Mouse (Mus musculus): Measurements from ENCODE around the gene Atf1. TPM values are rescaled to one million over a fixed set of nuclear protein-coding genes. Genes with fewer than 3 reads are reported as not detected.

Gene Atf1
- polyA plus RNA-seq, 1 experiment from 2014 or later, result 44.1 TPM

DNA sequence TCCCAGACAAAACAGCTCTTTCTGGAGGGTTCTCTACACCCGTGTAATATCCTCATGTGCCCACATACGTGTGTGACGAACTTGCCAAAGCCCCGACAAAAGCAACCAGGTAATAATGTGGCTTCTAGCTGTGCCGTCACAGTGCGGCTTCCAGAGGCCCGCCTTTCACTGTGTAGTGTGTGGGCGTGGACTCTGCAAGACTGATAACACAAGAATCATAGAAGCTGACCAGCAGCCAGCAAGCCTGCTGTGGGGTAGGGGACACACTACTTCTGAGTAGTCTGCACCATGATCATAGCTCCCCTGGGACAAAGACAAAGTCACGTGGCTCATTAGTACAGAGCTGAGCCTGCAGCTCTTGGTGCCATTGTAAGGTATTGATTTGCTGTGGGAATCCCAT, 41.4 kb upstream of the Atf1 start:
- no peaks in the 10 kb centered on the region for H3K4me1 ChIP-seq (ENCODE audit: control insufficient read depth, insufficient read depth, low read length)
- H3K27me3 ChIP-seq (ENCODE audit: control insufficient read depth, insufficient read depth, low read length), result no peaks in the 10 kb centered on the region
- ATAC-seq (replicated peaks; ENCODE audit: extremely low read depth, insufficient read depth, low FRiP score), result peak; percentile 66
- no peak overlapping the region for H3K27ac ChIP-seq (ENCODE audit: low read length)
- H3K9ac ChIP-seq (ENCODE audit: low read length), result no peak overlapping the region
- H3K4me3 ChIP-seq (ENCODE audit: low read length), result no peak overlapping the region
- no peaks in the 10 kb centered on the region for H3K9me3 ChIP-seq (replicated peaks; ENCODE audit: control insufficient read depth, low read length)
- 61% methylated on average over 9 of the region's 9 CpGs for WGBS
- H3K4me2 ChIP-seq (ENCODE audit: low read depth, low read length), result no peak overlapping the region
- peaks cover 45% of the 10 kb centered on the region for H3K36me3 ChIP-seq (ENCODE audit: control insufficient read depth, insufficient read depth)

DNA sequence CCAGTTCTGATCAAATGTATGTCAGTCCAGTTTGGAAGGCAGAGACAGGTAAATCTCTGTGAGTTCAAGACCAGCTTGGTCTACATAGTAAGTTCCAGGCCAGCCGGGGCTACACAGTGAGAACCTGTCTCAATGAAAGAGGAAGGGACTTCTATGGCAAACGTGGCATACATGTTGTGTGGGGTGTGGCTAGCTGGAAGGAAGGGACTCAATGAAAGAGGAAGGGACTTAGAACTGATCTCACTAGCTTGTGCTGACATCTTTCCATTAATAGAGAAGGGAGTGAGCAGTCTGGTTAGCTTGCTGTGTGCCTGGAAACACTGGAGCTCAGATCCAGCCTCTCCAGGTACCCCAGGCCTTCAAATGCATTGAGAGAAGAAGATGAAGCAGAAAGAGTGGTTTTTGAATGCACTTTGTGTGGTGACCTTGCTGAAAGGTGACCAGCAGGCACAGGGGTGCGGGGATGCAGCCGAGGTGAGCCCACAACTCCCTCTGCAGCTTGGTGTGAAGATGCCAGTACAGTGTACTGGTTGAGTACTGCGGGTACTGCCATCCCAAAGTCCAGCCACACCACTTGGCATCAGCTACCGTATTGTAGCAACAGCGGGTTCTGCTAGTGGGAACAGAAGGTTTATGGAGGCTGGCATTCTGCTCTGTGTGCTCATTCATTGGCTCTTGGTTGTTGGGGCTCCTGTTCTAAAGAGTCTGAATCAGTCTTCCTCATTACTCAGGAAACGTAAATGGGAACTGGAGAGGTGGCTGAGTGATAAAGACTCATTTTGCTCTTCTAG, 40.5 kb upstream of the Atf1 start:
- 90% methylated on average over 8 of the region's 8 CpGs for WGBS
- no peaks in the 10 kb centered on the region for H3K27me3 ChIP-seq (ENCODE audit: control insufficient read depth, insufficient read depth, low read length)
- no peak overlapping the region for H3K27ac ChIP-seq (ENCODE audit: low read length)
- no peak for ATAC-seq (replicated peaks; ENCODE audit: extremely low read depth, insufficient read depth, low FRiP score)
- H3K9me3 ChIP-seq (replicated peaks; ENCODE audit: control insufficient read depth, low read length), result no peaks in the 10 kb centered on the region
- no peaks in the 10 kb centered on the region for H3K4me1 ChIP-seq (ENCODE audit: control insufficient read depth, insufficient read depth, low read length)
- no peak overlapping the region for H3K4me3 ChIP-seq (ENCODE audit: low read length)
- H3K9ac ChIP-seq (ENCODE audit: low read length), result no peak overlapping the region
- H3K36me3 ChIP-seq (ENCODE audit: control insufficient read depth, insufficient read depth), result peaks cover 48% of the 10 kb centered on the region
- no peak overlapping the region for H3K4me2 ChIP-seq (ENCODE audit: low read depth, low read length)

DNA sequence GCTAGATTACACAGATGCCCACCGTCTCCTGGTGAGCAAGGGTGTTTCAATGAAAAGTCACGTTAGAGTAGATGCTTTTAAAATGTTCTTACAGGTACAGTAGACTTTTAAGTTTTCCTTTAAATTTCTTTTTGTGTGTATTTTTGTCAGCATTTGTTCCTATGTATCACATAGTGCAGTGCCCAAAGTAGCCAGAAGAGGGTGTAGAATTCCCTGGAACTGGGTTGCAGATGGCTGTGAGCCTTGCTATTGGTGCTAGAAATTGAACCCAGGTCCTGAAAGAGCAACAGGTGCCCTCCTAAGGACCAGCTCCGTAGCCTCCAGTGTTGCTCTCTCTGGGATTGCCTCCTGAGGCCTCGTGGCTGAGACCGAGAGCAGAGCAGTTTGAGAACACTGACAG, 39.1 kb upstream of the Atf1 start:
- no peak for ATAC-seq (replicated peaks; ENCODE audit: extremely low read depth, insufficient read depth, low FRiP score)

DNA sequence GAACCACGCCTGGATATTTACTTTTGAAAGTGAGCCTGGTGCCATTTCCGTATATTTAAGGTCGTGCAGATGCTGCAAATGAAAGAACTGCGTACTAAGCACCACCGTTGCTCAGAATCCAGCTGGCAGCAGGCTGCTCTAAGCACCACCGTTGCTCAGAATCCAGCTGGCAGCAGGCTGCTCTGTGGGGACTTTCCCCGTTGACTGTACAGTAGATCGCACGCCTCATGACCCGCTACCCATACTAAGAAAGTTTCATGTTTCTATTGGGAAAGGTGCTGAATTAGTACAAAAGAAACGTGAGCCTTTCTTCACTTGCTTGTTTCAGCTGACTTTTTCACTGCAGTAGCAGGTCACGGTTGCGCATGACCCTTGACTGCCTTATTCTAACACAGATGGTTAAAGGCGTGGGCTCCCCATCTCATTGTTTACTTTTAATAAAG, 38.6 kb upstream of the Atf1 start:
- 89% methylated on average over 14 of the region's 14 CpGs for WGBS
- no peak overlapping the region for H3K27ac ChIP-seq (ENCODE audit: low read length)
- no peak overlapping the region for H3K4me2 ChIP-seq (ENCODE audit: low read depth, low read length)
- H3K9me3 ChIP-seq (replicated peaks; ENCODE audit: control insufficient read depth, low read length), result no peaks in the 10 kb centered on the region
- no peak overlapping the region for H3K4me3 ChIP-seq (ENCODE audit: low read length)
- peaks cover 49% of the 10 kb centered on the region for H3K36me3 ChIP-seq (ENCODE audit: control insufficient read depth, insufficient read depth)
- H3K4me1 ChIP-seq (ENCODE audit: control insufficient read depth, insufficient read depth, low read length), result no peaks in the 10 kb centered on the region
- no peak overlapping the region for H3K9ac ChIP-seq (ENCODE audit: low read length)
- no peaks in the 10 kb centered on the region for H3K27me3 ChIP-seq (ENCODE audit: control insufficient read depth, insufficient read depth, low read length)
- no peak for ATAC-seq (replicated peaks; ENCODE audit: extremely low read depth, insufficient read depth, low FRiP score)

More for the DNA sequence above, 39.1 kb upstream of the Atf1 start:
- Histone ChIP-seq H3K9me3 (replicated peaks; ENCODE audit: control insufficient read depth, low read length) (no peaks in the 10 kb centered on the region), H3K4me2 (ENCODE audit: low read depth, low read length) (no peak overlapping the region), H3K4me3 (ENCODE audit: low read length) (no peak overlapping the region), H3K27ac (ENCODE audit: low read length) (no peak overlapping the region), H3K36me3 (ENCODE audit: control insufficient read depth, insufficient read depth) (peaks cover 50% of the 10 kb centered on the region), H3K4me1 (ENCODE audit: control insufficient read depth, insufficient read depth, low read length) (no peaks in the 10 kb centered on the region), H3K27me3 (ENCODE audit: control insufficient read depth, insufficient read depth, low read length) (no peaks in the 10 kb centered on the region), H3K9ac (ENCODE audit: low read length) (no peak overlapping the region)
- 92% methylated on average over 5 of the region's 5 CpGs for WGBS

DNA sequence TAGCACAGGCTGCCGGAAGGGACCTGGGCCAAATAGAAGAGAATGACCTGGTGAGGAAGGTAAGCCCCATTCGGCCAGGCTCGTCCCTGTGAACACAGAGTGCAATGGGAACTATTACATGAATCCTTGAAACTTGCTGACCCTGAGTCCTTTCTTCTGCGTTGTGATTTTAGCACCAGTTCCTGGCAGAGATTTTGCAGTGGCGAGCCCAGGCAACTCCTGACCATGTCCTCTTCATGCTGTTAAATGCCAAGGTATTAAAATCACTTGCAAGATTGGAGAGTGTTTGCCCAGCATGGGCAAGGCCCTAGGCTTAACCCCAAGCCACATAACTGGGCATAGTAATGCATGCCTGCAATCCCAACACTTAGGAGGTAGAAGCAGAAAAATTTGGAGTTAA, 37.5 kb upstream of the Atf1 start:
- H3K27me3 ChIP-seq (ENCODE audit: control insufficient read depth, insufficient read depth, low read length), result no peaks in the 10 kb centered on the region
- H3K9ac ChIP-seq (ENCODE audit: low read length), result no peak overlapping the region
- H3K4me2 ChIP-seq (ENCODE audit: low read depth, low read length), result no peak overlapping the region
- H3K27ac ChIP-seq (ENCODE audit: low read length), result no peak overlapping the region
- H3K36me3 ChIP-seq (ENCODE audit: control insufficient read depth, insufficient read depth), result peaks cover 48% of the 10 kb centered on the region
- no peaks in the 10 kb centered on the region for H3K4me1 ChIP-seq (ENCODE audit: control insufficient read depth, insufficient read depth, low read length)
- WGBS, result 84% methylated on average over 5 of the region's 5 CpGs
- H3K4me3 ChIP-seq (ENCODE audit: low read length), result no peak overlapping the region
- no peaks in the 10 kb centered on the region for H3K9me3 ChIP-seq (replicated peaks; ENCODE audit: control insufficient read depth, low read length)
- no peak for ATAC-seq (replicated peaks; ENCODE audit: extremely low read depth, insufficient read depth, low FRiP score)

DNA sequence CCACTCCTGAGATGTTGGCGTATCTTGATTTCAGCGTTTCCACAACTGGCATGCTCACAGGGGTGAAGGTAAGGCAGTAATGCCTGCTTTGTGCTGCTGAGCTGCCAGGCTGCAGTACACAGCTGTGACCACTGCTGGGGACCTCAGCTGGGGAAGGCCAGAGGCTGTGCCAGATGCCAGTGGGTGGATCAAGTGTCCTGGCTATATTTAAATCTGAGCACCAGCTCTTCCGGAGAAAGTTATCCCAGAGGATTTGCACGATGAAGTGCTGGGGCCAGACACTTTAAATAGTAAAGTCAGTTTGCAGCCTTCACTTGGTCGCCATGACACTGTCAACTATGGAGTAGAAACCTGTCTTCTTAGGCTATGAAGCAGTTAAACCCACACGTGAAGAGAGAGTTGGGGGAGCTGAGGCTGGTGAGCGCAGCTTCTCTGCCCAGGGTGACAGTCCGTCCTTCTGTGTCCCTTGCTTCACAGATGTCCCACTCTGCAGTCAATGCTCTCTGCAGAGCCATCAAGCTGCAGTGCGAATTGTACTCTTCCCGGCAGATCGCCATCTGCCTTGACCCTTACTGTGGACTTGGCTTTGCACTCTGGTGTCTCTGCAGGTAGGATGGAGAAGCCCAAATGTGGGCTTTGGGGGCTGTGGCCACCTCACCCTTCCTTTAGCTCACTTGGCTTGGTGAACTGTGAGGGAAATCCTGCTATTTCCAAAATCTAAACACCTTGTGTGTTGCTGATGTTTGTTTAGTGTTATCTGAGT, 28.5 kb upstream of the Atf1 start:
- H3K4me3 ChIP-seq (ENCODE audit: low read length), result peak overlapping the region; percentile 37
- H3K4me1 ChIP-seq (ENCODE audit: control insufficient read depth, insufficient read depth, low read length), result peaks cover 42% of the 10 kb centered on the region
- H3K27me3 ChIP-seq (ENCODE audit: control insufficient read depth, insufficient read depth, low read length), result no peaks in the 10 kb centered on the region
- ATAC-seq (replicated peaks; ENCODE audit: extremely low read depth, insufficient read depth, low FRiP score), result peak; percentile 86
- peak overlapping the region; percentile 68 for H3K4me2 ChIP-seq (ENCODE audit: low read depth, low read length)
- H3K9ac ChIP-seq (ENCODE audit: low read length), result peak overlapping the region; percentile 59
- H3K27ac ChIP-seq (ENCODE audit: low read length), result peak overlapping the region; percentile 100
- H3K9me3 ChIP-seq (replicated peaks; ENCODE audit: control insufficient read depth, low read length), result no peaks in the 10 kb centered on the region
- H3K36me3 ChIP-seq (ENCODE audit: control insufficient read depth, insufficient read depth), result peaks cover 28% of the 10 kb centered on the region
- 63% methylated on average over 11 of the region's 11 CpGs for WGBS

DNA sequence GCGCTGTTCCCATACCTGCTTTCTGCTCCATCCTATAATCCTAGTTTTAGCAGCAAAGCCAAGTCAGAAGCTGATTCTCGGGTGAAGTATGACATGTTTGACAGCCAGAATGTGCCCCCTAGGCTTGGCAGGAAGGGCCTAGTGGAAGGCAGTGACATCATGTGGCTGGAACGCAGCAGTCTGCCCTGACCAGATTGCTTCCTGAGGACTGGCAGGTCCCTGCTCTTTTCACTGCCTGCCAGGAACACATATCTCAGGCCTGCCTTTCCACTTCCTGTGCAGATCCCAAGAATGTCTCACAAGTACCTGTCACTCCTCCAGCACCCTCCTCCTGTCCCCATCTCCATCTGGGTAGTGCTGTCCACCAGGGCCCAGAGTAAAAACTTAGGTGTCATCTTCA, 27.8 kb upstream of the Atf1 start:
- ATAC-seq (replicated peaks; ENCODE audit: extremely low read depth, insufficient read depth, low FRiP score), result peak; percentile 86
- Histone ChIP-seq H3K9me3 (replicated peaks; ENCODE audit: control insufficient read depth, low read length) (no peaks in the 10 kb centered on the region), H3K27ac (ENCODE audit: low read length) (peak overlapping the region; percentile 100), H3K4me2 (ENCODE audit: low read depth, low read length) (peak overlapping the region; percentile 68), H3K9ac (ENCODE audit: low read length) (peak overlapping the region; percentile 52; the same call in 1 of the 2 replicates), H3K4me1 (ENCODE audit: control insufficient read depth, insufficient read depth, low read length) (peaks cover 47% of the 10 kb centered on the region), H3K4me3 (ENCODE audit: low read length) (peak overlapping the region; percentile 37), H3K27me3 (ENCODE audit: control insufficient read depth, insufficient read depth, low read length) (no peaks in the 10 kb centered on the region), H3K36me3 (ENCODE audit: control insufficient read depth, insufficient read depth) (peaks cover 29% of the 10 kb centered on the region)
- 19% methylated on average over 3 of the region's 3 CpGs for WGBS

DNA sequence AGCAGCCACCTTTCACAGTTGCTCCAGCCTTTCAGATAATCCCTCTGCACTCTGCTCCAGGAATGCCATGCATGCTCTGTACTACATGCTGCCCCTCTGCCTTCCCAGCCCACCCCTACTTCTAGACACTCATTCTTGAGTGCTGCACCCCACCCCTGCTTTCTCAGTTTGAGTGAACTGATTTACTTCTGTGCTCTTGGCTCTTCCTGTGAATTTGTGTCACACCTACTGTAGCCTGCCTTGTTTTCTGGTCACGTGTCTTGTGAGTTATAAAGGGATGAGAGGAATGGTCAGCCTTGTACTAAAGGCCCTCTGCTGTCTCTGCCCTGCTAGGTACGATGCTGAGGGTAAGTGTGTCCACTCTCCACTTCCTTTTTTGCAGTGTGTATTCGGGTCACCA, 25.8 kb upstream of the Atf1 start:
- WGBS, result 43% methylated on average over 3 of the region's 3 CpGs
- Histone ChIP-seq H3K4me3 (ENCODE audit: low read length) (peak overlapping the region; percentile 16; the same call in 1 of the 2 replicates), H3K9ac (ENCODE audit: low read length) (peak overlapping the region; percentile 53), H3K27ac (ENCODE audit: low read length) (peak overlapping the region; percentile 89), H3K9me3 (replicated peaks; ENCODE audit: control insufficient read depth, low read length) (no peaks in the 10 kb centered on the region), H3K4me2 (ENCODE audit: low read depth, low read length) (peak overlapping the region; percentile 43), H3K27me3 (ENCODE audit: control insufficient read depth, insufficient read depth, low read length) (no peaks in the 10 kb centered on the region), H3K36me3 (ENCODE audit: control insufficient read depth, insufficient read depth) (peaks cover 28% of the 10 kb centered on the region), H3K4me1 (ENCODE audit: control insufficient read depth, insufficient read depth, low read length) (peaks cover 50% of the 10 kb centered on the region)
- ATAC-seq (replicated peaks; ENCODE audit: extremely low read depth, insufficient read depth, low FRiP score), result 0 out of 2 replicates have a peak, but pooled peaks have one; percentile 6

Measured in heart, embryonic 16.5 days (tissue).